Mouse (Mus musculus) forelimb bud, embryonic 11.5 days (tissue): ENCODE results near the gene Atp6v1e2.
A peak's percentile ranks its signal among the peaks of the same experiment; 100 is the strongest.

Source experiments
- DNase-seq: peaks from one replicate; pipeline ENCODE4 v3.0.0-alpha.2; 2012; ENCODE audit warnings: low read depth, low spot score

The Atp6v1e2 gene

DNA sequence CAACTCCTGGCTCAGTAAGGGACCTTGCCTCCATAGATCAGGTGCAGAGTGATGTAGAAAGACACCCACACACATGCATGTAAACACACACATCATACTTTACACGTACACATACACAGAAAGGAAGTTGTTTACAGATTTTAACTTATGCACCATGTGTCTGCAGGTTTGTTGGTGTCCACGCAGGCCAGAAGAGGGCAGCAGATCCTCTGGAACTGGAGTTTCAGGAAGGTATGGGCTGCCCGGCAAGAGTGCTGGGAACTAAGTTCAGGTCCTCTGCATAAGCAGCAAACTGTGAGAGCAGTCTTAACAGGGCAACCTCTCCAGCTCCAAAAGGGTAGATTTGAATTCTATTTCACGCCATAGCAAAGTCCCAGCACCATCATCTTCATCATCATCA lies 32.2 kb downstream of the Atp6v1e2 start:
- DNase-seq = no peak

DNA sequence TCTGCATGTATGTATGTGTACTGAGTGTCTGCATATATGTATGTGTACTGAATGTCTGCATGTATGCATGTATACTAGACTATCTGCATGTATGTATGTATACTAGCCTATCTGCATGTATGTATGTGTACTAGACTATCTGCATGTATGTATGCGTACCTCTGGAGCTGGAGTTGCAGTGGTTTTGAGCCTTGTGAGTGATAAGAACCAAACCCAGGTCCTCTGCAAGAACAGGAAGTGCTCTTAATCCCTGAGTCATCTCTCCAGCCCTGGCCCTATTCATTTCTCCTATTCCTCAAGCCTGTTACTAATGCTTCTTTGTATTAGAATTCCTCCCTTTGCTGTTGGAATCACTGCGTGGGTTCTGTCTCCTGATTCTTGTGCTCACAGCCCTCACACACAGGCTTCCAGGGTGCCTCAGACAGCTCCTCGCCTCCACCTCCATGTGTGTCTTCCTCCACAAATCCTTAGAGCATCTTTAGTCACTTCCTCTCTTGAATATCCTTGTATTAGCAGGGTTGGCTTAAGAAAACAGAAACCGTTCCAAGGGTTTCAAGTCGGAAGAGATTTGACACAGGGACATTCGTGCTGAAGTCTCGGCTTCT lies 34.6 kb downstream of the Atp6v1e2 start:
- DNase-seq = no peak

- DNase-seq = no peak
Observed at GRCm38 (mm10) chr17:86911261-86911660, 36.4 kb downstream of the Atp6v1e2 start.

DNA sequence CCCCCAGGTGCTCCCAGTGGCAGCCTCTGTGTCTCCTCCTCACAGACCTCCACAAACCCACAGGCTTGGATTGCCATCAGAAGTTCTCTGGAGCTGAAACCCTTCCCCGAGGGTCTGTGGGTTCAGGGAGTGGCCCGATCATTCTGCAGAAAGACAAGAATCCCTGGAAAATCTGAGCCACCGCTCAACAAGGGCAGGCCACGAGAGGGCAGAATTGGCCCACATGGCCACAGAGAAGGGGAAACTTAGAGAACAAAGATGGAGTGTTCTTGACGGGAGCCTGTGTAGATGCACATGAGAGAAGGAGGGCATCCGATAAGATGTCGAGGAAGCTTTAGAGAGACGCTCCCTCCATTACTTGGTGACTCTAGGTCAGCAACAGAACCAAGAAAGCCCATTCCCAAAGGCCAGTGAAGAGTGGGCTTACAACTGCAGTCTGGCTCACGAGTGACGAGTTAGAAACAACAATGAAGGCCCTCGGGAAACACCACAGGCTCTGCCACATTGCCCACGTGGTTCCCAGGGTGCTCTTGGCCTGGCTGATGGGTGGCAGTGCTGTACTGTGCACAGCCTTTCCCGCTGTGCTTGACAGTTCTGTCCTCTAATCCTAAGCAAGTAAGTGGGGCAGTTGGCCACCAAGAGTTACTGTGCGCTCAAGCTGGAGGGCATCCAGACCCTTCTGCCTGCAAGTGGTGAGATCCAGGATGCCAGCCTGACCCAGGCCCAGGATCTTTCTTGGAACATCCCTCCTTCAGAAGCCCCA lies 37.8 kb downstream of the Atp6v1e2 start:
- no peak for DNase-seq

DNA sequence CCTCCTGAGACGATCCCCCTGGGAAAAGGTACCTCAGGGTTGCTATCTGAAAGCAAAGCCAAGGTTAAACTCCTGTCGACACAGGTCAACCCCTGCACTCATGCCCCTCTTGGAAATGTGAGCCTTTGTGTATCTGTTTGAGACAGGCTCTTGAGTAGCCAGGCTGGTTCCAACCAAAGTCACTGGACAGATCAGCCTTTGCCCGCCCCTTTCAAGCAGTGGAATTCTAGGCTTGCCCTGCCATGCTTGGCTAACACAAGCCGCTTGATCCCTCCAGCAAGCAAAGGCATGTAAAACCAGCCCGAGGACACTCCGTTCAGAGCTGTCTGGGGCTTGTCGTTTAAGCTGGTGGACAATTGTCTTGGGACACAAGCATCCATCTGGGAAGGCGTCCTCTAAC lies 39.4 kb downstream of the Atp6v1e2 start:
- DNase-seq = no peak

- DNase-seq = no peak
Observed at GRCm38 (mm10) chr17:86907092-86907491, 40.6 kb downstream of the Atp6v1e2 start.

- DNase-seq = no peak
Observed at GRCm38 (mm10) chr17:86906601-86907000, 41.1 kb downstream of the Atp6v1e2 start.

DNA sequence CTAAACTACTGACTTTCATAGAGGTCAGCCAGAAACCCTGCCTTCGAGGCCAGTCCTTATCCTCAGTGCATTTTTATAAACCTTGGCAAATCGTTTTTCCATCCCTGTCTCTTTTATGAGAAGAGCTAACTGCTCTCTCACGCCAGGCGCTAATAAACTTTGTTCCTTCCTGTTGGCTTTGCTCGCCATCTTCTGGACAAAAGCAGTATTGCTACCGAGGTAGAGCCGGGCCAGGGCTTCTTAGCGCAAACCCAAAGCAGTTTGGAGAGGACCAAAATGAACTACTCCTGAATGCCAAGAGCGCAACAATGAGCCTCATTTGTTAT lies 41.6 kb downstream of the Atp6v1e2 start:
- peak; percentile 85 for DNase-seq

DNA sequence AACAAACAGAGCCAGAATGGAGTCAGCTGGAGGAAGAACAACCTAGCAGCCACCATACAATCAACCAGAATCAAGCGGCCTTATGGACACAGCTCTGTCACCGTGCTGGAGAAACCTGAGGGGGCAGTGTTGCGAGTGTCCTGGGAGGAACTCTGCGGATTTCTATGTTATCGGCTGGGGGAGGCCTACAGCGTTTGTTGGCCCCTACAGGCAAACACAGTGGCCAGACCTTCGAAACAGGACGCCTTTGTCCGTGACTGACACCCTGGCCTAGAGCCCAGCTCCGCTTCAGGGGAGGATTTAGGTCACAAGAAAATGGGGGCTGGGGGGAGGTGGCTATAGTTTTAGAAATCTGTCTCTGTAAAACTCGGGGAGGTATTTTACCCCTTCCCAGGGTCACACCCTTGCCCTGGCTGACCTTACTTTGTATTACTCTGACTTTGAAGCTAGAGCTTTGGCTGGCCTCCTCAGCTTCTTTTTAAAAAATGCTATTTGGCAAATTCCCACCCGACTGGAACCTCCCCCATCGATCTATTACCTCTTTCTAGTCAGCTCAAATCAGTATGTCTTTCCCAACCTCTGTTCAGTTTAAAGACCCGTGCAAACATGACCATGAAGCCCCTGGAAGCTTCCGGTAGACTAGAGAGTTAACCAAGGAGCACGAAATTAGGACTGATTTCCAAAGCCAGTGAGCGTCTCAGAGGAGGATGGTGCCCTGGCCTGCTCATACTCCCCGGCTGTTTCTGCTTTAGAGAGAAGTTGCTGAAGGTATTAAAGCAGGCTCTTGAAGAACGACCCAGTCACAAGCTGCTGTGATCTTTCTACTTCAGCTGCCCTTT lies 42.2 kb downstream of the Atp6v1e2 start:
- no peak for DNase-seq

- no peak for DNase-seq
Observed at GRCm38 (mm10) chr17:86904206-86904605, 43.5 kb downstream of the Atp6v1e2 start.

GRCm38 (mm10) chr17:86903596-86903995 lies 44.1 kb downstream of the Atp6v1e2 start:
- no peak for DNase-seq

DNA sequence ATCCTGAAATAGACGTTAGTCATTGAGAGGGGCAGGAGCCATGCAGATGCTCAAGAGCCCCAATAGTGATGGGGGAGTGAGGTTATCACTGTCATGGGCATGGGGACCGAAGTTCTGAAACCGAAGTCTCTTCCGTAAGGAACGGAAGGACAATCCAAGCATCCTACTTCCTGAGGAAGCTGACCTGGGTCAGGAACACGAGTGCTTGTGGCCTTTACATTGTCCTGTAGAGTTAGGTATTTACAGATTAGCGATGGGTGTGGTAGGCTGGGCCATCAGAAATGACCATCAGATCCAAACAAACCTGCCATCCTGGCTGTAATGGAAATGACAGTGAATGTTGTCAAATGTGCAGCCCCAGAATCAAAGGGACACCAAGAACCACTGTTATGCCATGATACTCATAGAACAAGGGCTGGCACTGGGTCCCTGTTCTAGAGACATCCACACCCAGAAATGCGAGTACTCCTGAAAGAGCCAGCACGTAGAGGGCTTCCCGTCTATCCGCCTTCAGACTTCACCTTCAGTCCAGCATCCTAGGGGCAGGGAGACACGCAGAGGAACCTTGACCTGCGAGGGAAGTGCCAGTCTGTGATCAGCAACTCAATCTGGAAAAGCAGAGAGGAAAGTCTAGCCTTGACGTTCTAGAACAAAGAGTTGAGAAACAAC lies 45.2 kb downstream of the Atp6v1e2 start:
- no peak for DNase-seq

- no peak for DNase-seq
Observed at GRCm38 (mm10) chr17:86900564-86900963, 47.1 kb downstream of the Atp6v1e2 start.

DNA sequence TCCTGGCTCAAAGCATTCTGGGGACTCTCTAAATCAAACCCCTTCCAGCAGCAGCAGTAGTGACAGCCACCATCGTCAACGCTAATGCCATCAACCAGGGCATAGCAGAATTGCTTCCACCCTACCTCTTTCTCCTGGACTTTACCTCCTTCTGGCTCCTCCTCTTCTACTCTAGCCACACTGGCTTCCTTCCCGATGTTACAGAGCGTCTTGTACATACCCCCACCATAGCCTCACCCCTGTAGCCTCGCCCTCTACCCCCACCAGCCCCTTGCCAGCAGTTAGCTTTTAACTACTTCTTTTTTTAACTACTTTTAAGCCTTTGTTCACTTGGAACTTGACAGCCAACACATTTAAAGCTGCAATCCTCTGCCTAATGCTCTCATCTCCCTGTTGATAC lies 47.9 kb downstream of the Atp6v1e2 start:
- no peak for DNase-seq

DNA sequence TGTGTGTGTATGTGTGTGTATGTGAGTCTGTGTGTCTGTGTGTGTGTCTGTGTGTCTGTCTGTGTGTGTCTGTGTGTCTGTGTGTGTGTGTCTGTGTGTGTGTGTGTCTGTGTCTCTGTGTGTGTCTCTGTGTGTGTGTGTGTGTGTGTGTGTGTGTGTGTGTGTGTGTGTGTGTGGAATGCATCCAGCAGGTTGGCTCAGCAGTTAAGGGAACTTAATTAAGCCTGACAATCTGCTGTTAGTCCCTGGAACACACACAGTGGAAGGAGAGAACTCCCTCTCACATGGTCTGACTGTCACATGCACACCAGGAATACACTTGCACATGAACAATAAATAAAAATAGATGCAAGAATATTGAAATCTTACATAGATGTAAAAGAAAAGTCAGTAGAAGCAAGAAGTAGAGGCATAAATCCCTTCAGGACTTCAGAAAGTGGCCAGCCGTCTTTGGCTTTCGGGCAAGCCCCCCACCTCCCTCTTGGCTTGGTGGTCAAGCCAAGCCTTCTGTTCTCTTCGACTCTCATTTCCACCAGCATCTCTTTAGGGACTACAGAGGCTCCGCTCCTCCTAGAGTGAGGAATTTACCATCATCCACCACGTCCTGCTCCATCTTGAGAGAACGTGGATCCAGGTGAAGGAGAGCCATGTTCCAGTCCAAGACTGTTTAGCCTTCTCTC lies 50.1 kb downstream of the Atp6v1e2 start:
- no peak for DNase-seq

GRCm38 (mm10) chr17:86895191-86895590 lies 52.5 kb downstream of the Atp6v1e2 start:
- DNase-seq = no peak
